Mouse (Mus musculus) forebrain, embryonic 10.5 days (tissue): ENCODE results near the gene Lair1. TPM values are rescaled to one million over a fixed set of nuclear protein-coding genes. Genes with fewer than 3 reads are reported as not detected.

ENCODE experiments used
- polyA plus RNA-seq: library from polyadenylated mRNA; unstranded; fragments of >200 nt; fragmentation: Nextera tagmentation; extraction: Ambion mirVana; gene quantifications from 2 replicates; pipeline ENCODE4 v1.2.1, GENCODE M21; 2016

Lair1 gene
- polyA plus RNA-seq, 1 experiment from 2014 or later: 0.51 TPM

Other genes with a start within 250 kb of the Lair1 start
- gene Gm15448, start 237.5 kb downstream of the Lair1 start, polyA plus RNA-seq: not detected in 2 replicates
- not detected in 2 replicates for gene Pira2, start 218.2 kb downstream of the Lair1 start, polyA plus RNA-seq
- gene Gm14548, start 165.1 kb downstream of the Lair1 start, polyA plus RNA-seq: not detected in 2 replicates
- not detected in 2 replicates for gene Lilra6, start 147.7 kb downstream of the Lair1 start, polyA plus RNA-seq
- gene Ttyh1, start 56.2 kb upstream of the Lair1 start, polyA plus RNA-seq: 32.6 and 33.0 TPM in 2 replicates
- gene Leng8, start 73.8 kb upstream of the Lair1 start, polyA plus RNA-seq: 60.6 and 61.5 TPM in 2 replicates
- 1.7 and 1.8 TPM in 2 replicates for gene Leng9, start 87.2 kb upstream of the Lair1 start, polyA plus RNA-seq
- 18.3 and 22.1 TPM in 2 replicates for gene Cdc42ep5, start 101.7 kb upstream of the Lair1 start, polyA plus RNA-seq
- gene Lilra5, start 174.6 kb upstream of the Lair1 start, polyA plus RNA-seq: not detected in 2 replicates